Mouse (Mus musculus) liver, adult 2 months (tissue): ENCODE measurements around the gene Srsf2.

Experiments
- CTCF ChIP-seq: fragments of 200-500 bp; IDR thresholded peaks from 2 replicates; pipeline ENCODE4 v1.5.1; 2011; ENCODE audit warnings: low read depth, low read length, control low read depth
- POLR2A ChIP-seq: fragments of 200-500 bp; IDR thresholded peaks from 2 replicates; pipeline ENCODE4 v1.6.1; 2011; ENCODE audit warnings: low read length, control low read depth; ENCODE audit not compliant: insufficient read depth; ENCODE audit errors: extremely low read depth

DNA sequence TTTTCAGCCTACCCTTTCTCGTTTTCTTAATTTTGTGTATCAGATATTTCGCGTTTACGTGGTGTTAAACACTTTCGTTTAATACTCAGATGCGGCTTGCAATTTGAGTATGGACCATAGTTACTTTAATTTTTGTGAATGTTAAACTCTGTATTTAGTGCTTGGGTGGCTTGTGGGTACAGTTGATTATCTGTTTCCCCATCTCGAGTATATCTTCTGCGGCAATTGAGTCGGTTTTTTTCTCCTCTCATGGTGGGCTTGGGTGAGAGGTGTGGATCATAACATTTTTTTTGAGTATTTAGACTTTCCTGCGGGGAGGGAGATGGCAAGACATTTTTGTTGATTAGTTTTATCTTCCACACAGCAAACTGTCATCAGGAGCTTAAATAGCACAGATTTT, 1.4 kb upstream of the Srsf2 start:
- no peak for TF ChIP-seq CTCF
- no peak for TF ChIP-seq POLR2A
